Mouse (Mus musculus) myocyte (in vitro differentiated cells): ENCODE measurements around the gene Stx4a.

Experiments
- MAX ChIP-seq: IDR thresholded peaks from one replicate; pipeline ENCODE4 v1.6.1; 2011; ENCODE audit warnings: low read depth, mild to moderate bottlenecking, control low read depth
- POLR2A ChIP-seq: IDR thresholded peaks from one replicate; pipeline ENCODE4 v1.6.1; 2011; ENCODE audit warnings: low read depth, mild to moderate bottlenecking, control low read depth, moderate library complexity; ENCODE audit not compliant: insufficient read length
- POLR2AphosphoS2 ChIP-seq: IDR thresholded peaks from one replicate; pipeline ENCODE4 v1.6.1; 2011; ENCODE audit warnings: low read depth, control low read depth; ENCODE audit not compliant: insufficient read length

DNA sequence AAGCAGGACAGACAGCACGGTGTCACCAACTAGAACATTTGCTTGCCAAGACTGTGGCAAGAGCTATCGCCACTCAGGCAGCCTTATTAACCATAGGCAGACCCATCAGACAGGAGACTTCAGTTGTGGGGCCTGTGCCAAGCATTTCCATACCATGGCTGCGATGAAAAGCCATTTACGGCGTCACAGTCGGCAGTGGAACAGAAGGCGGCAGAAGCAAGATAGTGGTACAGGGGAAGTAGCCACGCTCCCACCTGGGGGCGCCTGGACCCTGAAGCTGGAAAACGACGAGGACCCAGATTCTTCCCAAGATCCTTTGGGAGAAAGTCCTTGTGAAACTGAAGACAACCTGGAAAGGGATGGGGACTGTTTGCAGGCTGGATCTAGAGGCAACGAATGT, 56.3 kb downstream of the Stx4a start:
- TF ChIP-seq POLR2A (no peak), MAX (no peak), POLR2AphosphoS2 (no peak)
